Mouse (Mus musculus): ENCODE data around the gene Cdc42bpg. TPM values are rescaled to one million over a fixed set of nuclear protein-coding genes. Genes with fewer than 3 reads are reported as not detected.
A peak's percentile ranks its signal among the peaks of the same experiment; 100 is the strongest.

The Cdc42bpg gene
- polyA plus RNA-seq, 1 experiment from 2014 or later, result 0.55 TPM

- H3K36me3 ChIP-seq (ENCODE audit: control insufficient read depth, insufficient read depth, low read length), result no peaks in the 10 kb centered on the region; the same call in 1 of the 2 replicates
- H3K9ac ChIP-seq (ENCODE audit: low read length), result no peak overlapping the region
- H3K27me3 ChIP-seq (ENCODE audit: control insufficient read depth, insufficient read depth, low read length), result no peaks in the 10 kb centered on the region
- H3K4me1 ChIP-seq (replicated peaks; ENCODE audit: control insufficient read depth, insufficient read depth, low read length), result no peaks in the 10 kb centered on the region
- 88% methylated on average over 2 of the region's 2 CpGs for WGBS
- H3K27ac ChIP-seq (ENCODE audit: low read depth, low read length), result no peak overlapping the region
- ATAC-seq (replicated peaks; ENCODE audit: low FRiP score) (no peak), DNase-seq (ENCODE audit: low spot score) (no peak)
- H3K9me3 ChIP-seq (ENCODE audit: control insufficient read depth, low read length), result no peaks in the 10 kb centered on the region
- H3K4me3 ChIP-seq (ENCODE audit: low read depth, low read length), result no peak overlapping the region
- H3K4me2 ChIP-seq (ENCODE audit: low read depth, low read length, severe bottlenecking), result no peak overlapping the region
Measured at GRCm38 (mm10) chr19:6352107-6352505, 45.9 kb downstream of the Cdc42bpg start.

- Histone ChIP-seq H3K9me3 (ENCODE audit: control insufficient read depth, low read length) (no peaks in the 10 kb centered on the region), H3K4me3 (ENCODE audit: low read depth, low read length) (no peak overlapping the region), H3K9ac (ENCODE audit: low read length) (no peak overlapping the region), H3K4me1 (replicated peaks; ENCODE audit: control insufficient read depth, insufficient read depth, low read length) (no peaks in the 10 kb centered on the region), H3K36me3 (ENCODE audit: control insufficient read depth, insufficient read depth, low read length) (no peaks in the 10 kb centered on the region; the same call in 1 of the 2 replicates), H3K27me3 (ENCODE audit: control insufficient read depth, insufficient read depth, low read length) (no peaks in the 10 kb centered on the region), H3K27ac (ENCODE audit: low read depth, low read length) (no peak overlapping the region), H3K4me2 (ENCODE audit: low read depth, low read length, severe bottlenecking) (no peak overlapping the region)
- 83% methylated on average over 7 of the region's 7 CpGs for WGBS
- no peak for DNase-seq (ENCODE audit: low spot score)
- ATAC-seq (replicated peaks; ENCODE audit: low FRiP score), result no peak
Measured at GRCm38 (mm10) chr19:6354030-6354429, 47.8 kb downstream of the Cdc42bpg start.

- H3K4me3 ChIP-seq (ENCODE audit: low read depth, low read length), result no peak overlapping the region
- no peaks in the 10 kb centered on the region for H3K9me3 ChIP-seq (ENCODE audit: control insufficient read depth, low read length)
Measured at GRCm38 (mm10) chr19:6361291-6361690, 55.0 kb downstream of the Cdc42bpg start.

GRCm38 (mm10) chr19:6363091-6363410 is 56.8 kb downstream of the Cdc42bpg start:
- Histone ChIP-seq H3K27ac (ENCODE audit: low read depth, low read length) (peak overlapping the region; percentile 7; the same call in 1 of the 2 replicates), H3K4me3 (ENCODE audit: low read depth, low read length) (peak overlapping the region; percentile 99), H3K9ac (ENCODE audit: low read length) (peak overlapping the region; percentile 100), H3K9me3 (ENCODE audit: control insufficient read depth, low read length) (no peaks in the 10 kb centered on the region), H3K27me3 (ENCODE audit: control insufficient read depth, insufficient read depth, low read length) (no peaks in the 10 kb centered on the region), H3K4me1 (replicated peaks; ENCODE audit: control insufficient read depth, insufficient read depth, low read length) (peaks cover 9% of the 10 kb centered on the region), H3K36me3 (ENCODE audit: control insufficient read depth, insufficient read depth, low read length) (peaks cover 21% of the 10 kb centered on the region), H3K4me2 (ENCODE audit: low read depth, low read length, severe bottlenecking) (peak overlapping the region; percentile 55)
- ATAC-seq (replicated peaks; ENCODE audit: low FRiP score), result peak; percentile 4
- no peak for DNase-seq (ENCODE audit: low spot score)
- WGBS, result 1% methylated on average over 11 of the region's 11 CpGs

More at GRCm38 (mm10) chr19:6361291-6361690, 55.0 kb downstream of the Cdc42bpg start:
- Histone ChIP-seq H3K27ac (ENCODE audit: low read depth, low read length) (no peak overlapping the region), H3K4me2 (ENCODE audit: low read depth, low read length, severe bottlenecking) (no peak overlapping the region), H3K9ac (ENCODE audit: low read length) (no peak overlapping the region), H3K27me3 (ENCODE audit: control insufficient read depth, insufficient read depth, low read length) (no peaks in the 10 kb centered on the region), H3K4me1 (replicated peaks; ENCODE audit: control insufficient read depth, insufficient read depth, low read length) (peaks cover 5% of the 10 kb centered on the region; the same call in 1 of the 2 replicates), H3K36me3 (ENCODE audit: control insufficient read depth, insufficient read depth, low read length) (peaks cover 9% of the 10 kb centered on the region)
- 96% methylated on average over 3 of the region's 3 CpGs for WGBS
- no peak for ATAC-seq (replicated peaks; ENCODE audit: low FRiP score)
- no peak for DNase-seq (ENCODE audit: low spot score)

GRCm38 (mm10) chr19:6363411-6364240 is 57.4 kb downstream of the Cdc42bpg start, which contains the start of gene Sf1:
Sf1 (plus strand) TSS chr19:6363690.
- peak within 1 kb of the TSS; percentile 79 for H3K4me2 ChIP-seq (ENCODE audit: low read depth, low read length, severe bottlenecking)
- ATAC-seq (replicated peaks; ENCODE audit: low FRiP score) (peak; percentile 99), DNase-seq (ENCODE audit: low spot score) (peak; percentile 100)
- H3K4me1 ChIP-seq (replicated peaks; ENCODE audit: control insufficient read depth, insufficient read depth, low read length), result peaks cover 9% of the 10 kb centered on the region
- peaks cover 26% of the 10 kb centered on the region for H3K36me3 ChIP-seq (ENCODE audit: control insufficient read depth, insufficient read depth, low read length)
- H3K27me3 ChIP-seq (ENCODE audit: control insufficient read depth, insufficient read depth, low read length), result no peaks in the 10 kb centered on the region
- under 1% methylated on average over 81 of the region's 85 CpGs for WGBS
- peak within 1 kb of the TSS; percentile 100 for H3K9ac ChIP-seq (ENCODE audit: low read length)
- peak within 1 kb of the TSS; percentile 97 for H3K27ac ChIP-seq (ENCODE audit: low read depth, low read length)
- no peaks in the 10 kb centered on the region for H3K9me3 ChIP-seq (ENCODE audit: control insufficient read depth, low read length)
- H3K4me3 ChIP-seq (ENCODE audit: low read depth, low read length), result peak within 1 kb of the TSS; percentile 99

DNA sequence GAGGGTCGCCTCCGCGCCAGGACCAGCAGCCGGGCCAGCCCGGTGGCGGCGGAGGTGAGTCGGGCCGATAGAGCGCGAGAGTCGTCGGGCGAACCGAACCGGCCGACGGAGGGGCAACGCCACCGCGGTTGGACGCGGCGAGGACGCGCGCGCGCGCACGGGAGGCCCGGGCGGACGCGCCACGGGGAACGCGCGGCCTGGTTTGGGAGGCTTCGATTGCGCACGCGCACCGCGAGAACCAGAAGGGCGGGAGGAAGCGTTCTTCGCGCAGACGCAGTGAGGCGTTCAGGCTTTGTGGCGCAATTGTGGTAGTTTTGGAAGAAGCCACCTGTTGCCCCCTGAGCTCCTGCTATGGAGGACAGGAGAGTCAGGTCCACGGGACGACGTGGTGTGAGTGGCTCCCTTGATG is 58.1 kb downstream of the Cdc42bpg start:
- Histone ChIP-seq H3K9ac (ENCODE audit: low read length) (peak overlapping the region; percentile 100), H3K4me3 (ENCODE audit: low read depth, low read length) (peak overlapping the region; percentile 99), H3K27ac (ENCODE audit: low read depth, low read length) (peak overlapping the region; percentile 97), H3K4me1 (replicated peaks; ENCODE audit: control insufficient read depth, insufficient read depth, low read length) (peaks cover 9% of the 10 kb centered on the region), H3K9me3 (ENCODE audit: control insufficient read depth, low read length) (no peaks in the 10 kb centered on the region), H3K36me3 (ENCODE audit: control insufficient read depth, insufficient read depth, low read length) (peaks cover 26% of the 10 kb centered on the region), H3K27me3 (ENCODE audit: control insufficient read depth, insufficient read depth, low read length) (no peaks in the 10 kb centered on the region), H3K4me2 (ENCODE audit: low read depth, low read length, severe bottlenecking) (peak overlapping the region; percentile 79)
- WGBS, result under 1% methylated on average over 55 of the region's 55 CpGs
- ATAC-seq (replicated peaks; ENCODE audit: low FRiP score) (no peak), DNase-seq (ENCODE audit: low spot score) (peak; percentile 96)

- peaks cover 29% of the 10 kb centered on the region for H3K36me3 ChIP-seq (ENCODE audit: control insufficient read depth, insufficient read depth, low read length)
- WGBS, result 3% methylated on average over 2 of the region's 2 CpGs
- 0 out of 2 replicates have a peak overlapping the region, but pooled peaks have one; percentile 32 for H3K27ac ChIP-seq (ENCODE audit: low read depth, low read length)
- DNase-seq (ENCODE audit: low spot score) (no peak), ATAC-seq (replicated peaks; ENCODE audit: low FRiP score) (no peak)
- H3K4me3 ChIP-seq (ENCODE audit: low read depth, low read length), result peak overlapping the region; percentile 99
- peaks cover 9% of the 10 kb centered on the region for H3K4me1 ChIP-seq (replicated peaks; ENCODE audit: control insufficient read depth, insufficient read depth, low read length)
- H3K9ac ChIP-seq (ENCODE audit: low read length), result peak overlapping the region; percentile 100
- H3K4me2 ChIP-seq (ENCODE audit: low read depth, low read length, severe bottlenecking), result peak overlapping the region; percentile 79
- no peaks in the 10 kb centered on the region for H3K27me3 ChIP-seq (ENCODE audit: control insufficient read depth, insufficient read depth, low read length)
- H3K9me3 ChIP-seq (ENCODE audit: control insufficient read depth, low read length), result no peaks in the 10 kb centered on the region
Measured at GRCm38 (mm10) chr19:6364842-6365241, 58.6 kb downstream of the Cdc42bpg start.

GRCm38 (mm10) chr19:6370175-6370574 is 63.9 kb downstream of the Cdc42bpg start:
- 93% methylated on average over 2 of the region's 2 CpGs for WGBS
- no peak overlapping the region for H3K4me3 ChIP-seq (ENCODE audit: low read depth, low read length)
- H3K4me1 ChIP-seq (replicated peaks; ENCODE audit: control insufficient read depth, insufficient read depth, low read length), result peaks cover 9% of the 10 kb centered on the region
- no peak overlapping the region for H3K9ac ChIP-seq (ENCODE audit: low read length)
- no peaks in the 10 kb centered on the region for H3K9me3 ChIP-seq (ENCODE audit: control insufficient read depth, low read length)
- ATAC-seq (replicated peaks; ENCODE audit: low FRiP score) (no peak), DNase-seq (ENCODE audit: low spot score) (no peak)
- H3K27ac ChIP-seq (ENCODE audit: low read depth, low read length), result no peak overlapping the region
- H3K27me3 ChIP-seq (ENCODE audit: control insufficient read depth, insufficient read depth, low read length), result no peaks in the 10 kb centered on the region
- peaks cover 72% of the 10 kb centered on the region for H3K36me3 ChIP-seq (ENCODE audit: control insufficient read depth, insufficient read depth, low read length)
- no peak overlapping the region for H3K4me2 ChIP-seq (ENCODE audit: low read depth, low read length, severe bottlenecking)
